Mouse (Mus musculus) thymus, postnatal 14 days (tissue): ENCODE measurements around the gene Gamt.
A peak's percentile ranks its signal among the peaks of the same experiment; 100 is the strongest.
"Not testable (repeated sequence)": the region's sequence is repeated elsewhere in the genome, so short reads cannot be mapped to it uniquely, and the experiment has no call there.

Experiments used
- DNase-seq: peaks from one replicate; pipeline ENCODE4 v3.0.0; 2021

The Gamt gene

GRCm38 (mm10) chr10:80257936-80258335 is 2.9 kb downstream of the Gamt start:
- DNase-seq, result no peak

GRCm38 (mm10) chr10:80255881-80256535 is 4.8 kb downstream of the Gamt start:
- DNase-seq, result no peak

DNA sequence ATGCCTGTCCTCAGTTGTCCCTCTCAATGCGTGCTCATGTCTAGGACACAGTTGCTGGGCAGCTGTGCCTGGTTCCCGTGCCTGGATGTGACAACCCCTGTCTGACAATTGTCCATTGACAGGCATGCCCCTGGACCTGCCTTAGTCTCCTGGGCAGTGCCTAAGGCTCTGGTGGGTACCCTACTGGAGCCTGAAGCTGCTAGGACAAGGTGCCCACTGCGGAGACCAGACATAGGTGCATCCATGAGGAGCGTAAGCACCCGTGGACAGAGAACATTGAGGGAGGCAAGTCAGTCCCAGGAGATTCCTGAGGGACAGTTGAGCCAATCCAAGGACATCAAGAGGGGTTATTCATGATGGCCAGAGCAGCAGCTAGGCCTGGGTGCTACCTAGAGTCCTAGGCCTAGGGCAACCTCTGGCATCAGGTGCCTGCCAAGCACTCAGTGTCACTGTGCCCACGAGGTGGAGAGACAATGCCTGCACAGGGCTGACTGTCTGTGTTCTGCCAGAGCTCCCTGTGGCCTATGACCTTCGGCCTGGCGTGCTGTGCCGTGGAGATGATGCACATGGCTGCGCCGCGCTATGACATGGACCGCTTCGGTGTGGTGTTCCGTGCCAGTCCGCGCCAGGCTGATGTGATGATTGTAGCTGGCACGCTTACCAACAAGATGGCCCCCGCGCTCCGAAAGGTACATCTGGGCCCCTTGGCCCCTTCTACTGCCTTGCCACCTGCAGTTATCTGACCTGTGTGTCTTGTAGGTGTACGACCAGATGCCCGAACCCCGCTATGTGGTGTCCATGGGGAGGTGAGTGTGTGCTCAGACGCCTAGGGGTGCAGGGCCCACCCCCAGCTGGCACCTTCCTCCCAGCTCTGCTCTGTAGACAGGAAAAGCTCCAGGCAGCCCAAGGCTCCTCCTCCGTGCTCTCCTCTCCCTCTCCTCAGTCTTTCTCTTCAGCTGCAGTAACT is 6.2 kb downstream of the Gamt start:
- no peak for DNase-seq

- no peak for DNase-seq
Observed at GRCm38 (mm10) chr10:80253551-80253950, 7.3 kb downstream of the Gamt start.

DNA sequence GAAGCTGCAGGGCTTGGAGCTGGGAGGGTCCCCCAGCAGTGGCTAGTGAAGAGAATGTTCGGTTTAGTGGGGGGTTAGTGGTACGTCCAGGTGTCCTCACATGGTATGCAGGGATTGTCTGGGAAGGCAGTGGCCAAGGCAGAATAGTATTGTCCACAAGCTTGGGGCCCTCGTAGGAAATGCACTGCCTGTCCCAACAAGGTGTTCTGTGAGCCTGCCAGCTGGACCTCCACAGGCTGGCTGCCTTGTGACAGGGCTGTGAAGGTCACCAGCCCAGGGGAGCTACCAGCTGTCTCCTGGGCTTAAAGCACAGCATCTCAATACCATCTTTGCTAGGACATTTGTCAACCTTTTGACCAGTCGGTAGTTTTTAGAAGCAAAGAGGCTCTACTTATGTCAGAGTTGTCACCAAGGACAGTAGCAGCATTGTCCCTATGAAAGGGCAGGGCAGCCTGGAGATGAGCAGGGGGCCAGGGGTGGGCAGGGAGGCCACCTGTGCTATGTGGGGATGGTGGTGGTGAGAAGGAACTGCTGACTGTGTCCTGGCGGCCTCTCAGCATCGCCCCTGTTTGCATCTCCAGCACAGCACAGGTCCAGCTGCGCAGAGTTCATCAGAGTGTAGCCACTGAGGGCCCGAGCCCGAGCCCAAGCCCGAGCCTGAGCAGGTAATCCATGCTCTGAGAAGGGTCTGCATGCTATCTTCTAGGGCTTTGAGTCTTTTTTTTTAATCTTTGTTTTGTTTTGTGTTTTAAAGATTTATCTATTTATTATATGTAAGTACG is 8.1 kb downstream of the Gamt start:
- DNase-seq, result no peak

DNA sequence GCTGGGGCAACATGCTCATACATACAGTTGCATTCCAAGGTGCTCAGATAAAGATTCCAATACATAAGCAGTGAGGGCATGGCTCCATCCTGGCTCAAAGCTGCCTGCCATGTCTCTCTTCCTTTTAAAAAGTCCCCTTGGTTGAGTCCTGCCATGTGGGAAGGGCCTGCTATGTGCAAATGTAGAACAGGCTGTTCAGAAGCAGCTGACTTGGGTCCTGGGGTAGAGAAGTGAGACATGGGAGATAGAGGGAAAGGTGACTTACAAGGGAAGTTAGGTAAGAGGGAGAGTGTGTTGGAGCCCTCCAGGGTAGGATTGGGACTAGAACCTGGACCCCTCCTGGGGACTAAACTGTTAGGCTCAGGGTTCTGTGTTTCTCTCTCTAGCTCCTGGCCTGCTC is 8.8 kb downstream of the Gamt start:
- no peak for DNase-seq

GRCm38 (mm10) chr10:80250573-80250972 is 10.2 kb downstream of the Gamt start:
- DNase-seq, result no peak

GRCm38 (mm10) chr10:80250059-80250458 is 10.8 kb downstream of the Gamt start:
- no peak for DNase-seq

DNA sequence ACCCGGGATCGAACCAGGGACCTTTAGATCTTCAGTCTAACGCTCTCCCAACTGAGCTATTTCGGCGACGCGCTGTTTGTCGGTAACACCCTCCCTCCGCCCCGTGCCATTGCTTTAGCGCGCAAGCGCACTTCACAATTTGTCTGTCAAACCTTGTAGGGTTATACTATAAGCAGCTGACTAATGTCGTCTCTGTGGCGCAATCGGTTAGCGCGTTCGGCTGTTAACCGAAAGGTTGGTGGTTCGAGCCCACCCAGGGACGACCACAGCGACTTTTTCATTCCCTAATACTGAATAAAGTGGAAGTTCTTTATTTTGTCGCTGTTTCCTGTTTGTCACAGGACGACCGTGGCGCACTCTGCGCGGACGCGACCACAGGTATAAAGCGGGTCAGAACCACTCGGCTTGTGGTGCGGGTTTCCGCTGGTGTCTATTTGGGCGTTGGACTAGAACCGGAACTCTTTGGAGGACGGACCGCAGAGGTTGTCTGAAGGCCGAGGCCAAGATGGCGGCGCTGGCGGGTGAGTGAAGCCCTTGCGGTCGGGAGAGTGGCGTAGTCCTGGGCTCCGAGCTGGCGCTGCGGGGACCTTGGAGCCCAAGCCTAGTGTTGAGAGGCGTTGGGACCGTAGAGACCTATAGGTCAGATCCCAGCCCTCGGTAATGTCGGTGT is 11.7 kb downstream of the Gamt start, which contains the start of gene Ndufs7:
Gene Ndufs7 (plus strand): TSS at position 151 of the 670 bp plus-strand sequence.
- peak; percentile 94 for DNase-seq

GRCm38 (mm10) chr10:80248437-80248836 is 12.4 kb downstream of the Gamt start:
- DNase-seq, result not testable (repeated sequence)

GRCm38 (mm10) chr10:80247849-80248248 is 13.0 kb downstream of the Gamt start:
- no peak for DNase-seq

DNA sequence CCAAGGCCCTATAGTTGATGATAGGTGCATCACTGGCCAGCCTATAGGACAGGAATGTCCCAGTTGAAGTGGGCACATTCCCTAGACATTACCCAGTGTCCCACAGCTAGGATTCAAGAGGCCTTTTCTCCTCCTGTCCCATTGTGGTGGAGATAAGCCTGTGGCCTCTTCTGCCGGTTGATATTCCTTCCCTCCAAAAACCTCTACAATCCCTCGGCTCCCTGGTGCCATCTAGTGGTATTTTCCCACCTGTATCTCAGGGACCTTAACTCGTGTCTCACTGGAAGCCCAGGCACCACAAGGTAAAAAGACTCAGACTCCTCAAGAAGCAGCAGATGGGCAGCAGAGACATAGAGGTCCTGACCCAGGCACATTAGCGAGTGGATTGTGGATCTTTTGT is 15.2 kb downstream of the Gamt start:
- peak; percentile 86 for DNase-seq

DNA sequence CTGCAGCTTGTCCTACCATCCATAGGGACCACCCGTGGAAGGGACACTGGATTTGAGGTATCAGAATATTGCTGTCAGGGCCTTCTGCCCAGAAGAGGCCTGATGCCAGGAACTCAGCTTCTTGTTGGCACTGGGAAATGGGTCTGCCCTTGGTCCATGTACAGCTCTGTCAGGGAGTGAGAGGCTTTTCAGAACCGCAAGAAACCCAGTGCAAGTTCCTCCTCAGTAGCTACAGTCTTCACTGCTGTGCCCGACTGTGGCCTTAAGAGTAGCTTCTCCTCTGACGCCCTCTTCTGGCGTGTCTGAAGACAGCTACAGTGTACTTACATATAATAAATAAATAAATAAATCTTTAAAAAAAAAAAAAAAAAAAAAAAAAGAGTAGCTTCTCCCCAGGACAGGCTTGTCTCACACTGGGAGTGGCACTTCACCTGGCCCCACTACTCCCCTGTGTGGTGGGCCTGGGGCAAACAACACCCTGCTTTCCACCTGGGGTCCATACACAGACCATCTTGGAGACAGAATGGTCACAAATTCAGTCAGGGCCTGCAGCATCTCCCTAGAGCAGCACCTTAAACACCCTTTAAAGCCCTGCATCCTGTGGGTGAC is 15.9 kb downstream of the Gamt start:
- DNase-seq, result peak; percentile 37

- no peak for DNase-seq
Observed at GRCm38 (mm10) chr10:80242607-80243006, 18.2 kb downstream of the Gamt start.

DNA sequence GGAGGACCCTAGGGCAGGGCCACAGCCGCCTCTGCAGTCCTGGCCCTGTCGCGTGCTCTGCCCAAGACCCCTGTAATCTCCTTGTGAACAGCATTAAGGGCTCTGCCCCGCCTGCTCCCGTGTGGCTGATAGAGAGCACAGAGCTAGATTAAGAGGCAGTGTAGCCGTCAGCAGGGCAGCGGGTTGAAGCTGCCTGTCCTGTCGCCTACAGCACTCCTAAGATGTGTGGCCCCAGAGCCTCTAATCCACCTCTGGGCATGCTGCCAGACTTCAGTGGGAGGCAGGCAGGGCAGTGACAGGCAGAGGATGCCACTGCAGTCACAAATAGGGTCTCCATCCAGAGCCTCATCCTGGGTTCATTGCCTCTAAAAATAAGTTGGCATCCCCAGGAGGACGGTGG is 18.7 kb downstream of the Gamt start:
- no peak for DNase-seq

DNA sequence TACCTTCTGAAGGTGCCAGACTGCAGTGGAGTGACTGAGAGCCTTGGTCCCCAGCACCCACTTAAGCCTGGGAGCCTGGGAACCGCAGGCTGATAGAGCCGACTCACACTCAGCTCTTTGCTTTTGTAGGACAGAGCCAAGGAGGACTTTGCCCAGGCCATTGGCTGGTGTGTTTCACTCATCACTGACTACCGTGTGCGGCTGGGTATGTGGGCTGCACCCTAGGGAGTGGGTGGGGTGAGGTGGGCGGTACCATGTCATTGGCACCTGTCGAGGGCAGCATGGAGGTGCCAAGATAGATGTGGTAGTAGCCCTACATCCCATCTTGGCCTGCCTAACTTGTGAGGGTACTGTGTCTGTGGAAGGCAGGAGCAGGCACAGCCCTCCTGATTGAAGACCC is 21.0 kb downstream of the Gamt start:
- no peak for DNase-seq

DNA sequence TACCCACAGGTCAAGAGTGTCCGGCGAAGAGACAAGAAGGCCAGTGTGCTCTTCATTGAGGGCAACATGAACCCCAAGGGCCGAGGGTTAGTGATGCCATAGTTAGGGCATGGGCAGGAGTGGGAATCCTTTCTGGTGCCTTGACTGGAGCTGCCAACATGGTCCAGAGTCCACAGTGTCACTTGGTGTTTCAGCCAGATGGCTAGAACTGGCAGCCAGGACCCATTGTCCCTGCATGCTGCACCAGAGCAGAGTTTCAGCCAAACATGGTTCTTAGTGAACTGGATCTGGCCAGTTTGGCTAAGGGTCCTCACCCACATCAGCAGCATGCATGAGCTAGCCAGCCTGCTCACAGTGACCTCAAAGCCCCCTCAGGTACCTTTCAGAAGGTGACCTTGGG is 22.5 kb downstream of the Gamt start:
- no peak for DNase-seq

GRCm38 (mm10) chr10:80237020-80237419 is 23.8 kb downstream of the Gamt start:
- DNase-seq, result no peak

- no peak for DNase-seq
Observed at GRCm38 (mm10) chr10:80236145-80236825, 24.5 kb downstream of the Gamt start.

DNA sequence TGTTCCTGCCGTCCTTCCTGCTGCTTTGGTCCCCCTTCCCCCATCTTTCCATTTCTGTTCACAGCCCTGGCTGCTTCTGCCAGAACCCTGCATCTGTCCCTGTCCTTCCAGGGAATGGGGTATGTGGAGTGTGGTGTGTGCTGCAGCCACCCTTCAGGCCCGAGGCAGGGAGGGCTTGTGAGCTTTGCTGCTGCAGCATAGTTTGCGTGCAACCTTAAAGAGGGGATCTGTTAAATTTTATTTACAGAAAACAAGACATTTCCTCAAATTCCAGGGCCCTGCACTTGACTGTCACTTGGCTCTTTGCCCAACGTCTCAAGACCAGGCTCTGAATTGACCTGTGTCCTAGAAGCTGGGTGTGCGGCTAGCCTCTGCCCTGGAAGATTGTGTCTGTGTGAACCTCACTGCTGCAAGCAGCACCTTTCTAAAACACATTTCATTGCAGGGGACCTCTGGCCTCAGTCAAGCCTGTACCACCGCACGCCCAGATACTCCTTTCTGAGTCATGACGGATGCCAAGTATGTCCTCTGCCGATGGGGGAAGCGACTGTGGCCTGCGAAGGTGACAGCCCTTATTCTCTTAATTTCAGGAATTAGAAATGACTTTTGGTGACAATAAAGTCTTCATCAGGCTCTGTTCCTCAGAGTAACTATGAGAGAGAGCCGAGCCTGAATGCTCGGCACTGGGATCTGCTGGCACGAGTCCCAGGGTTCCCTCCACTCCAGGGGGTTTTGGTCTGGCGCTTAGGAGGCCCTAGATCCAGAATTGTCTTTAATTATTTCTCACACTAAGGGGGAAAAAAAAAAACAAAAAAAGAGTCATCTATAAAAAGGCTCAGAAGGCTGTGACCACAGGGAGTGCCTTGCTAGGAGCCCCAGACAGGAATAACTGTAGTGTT is 32.7 kb downstream of the Gamt start:
- no peak for DNase-seq

GRCm38 (mm10) chr10:80227166-80227539 is 33.7 kb downstream of the Gamt start:
- DNase-seq, result no peak
